Mouse (Mus musculus) frontal cortex, postnatal 25 days (tissue): ENCODE data around the gene Zbtb22.
A peak's percentile ranks its signal among the peaks of the same experiment; 100 is the strongest.
"Not testable (repeated sequence)": the region's sequence is repeated elsewhere in the genome, so short reads cannot be mapped to it uniquely, and the experiment has no call there.

ENCODE experiments used
- DNase-seq, 2 experiments: peaks; one replicate each; pipeline ENCODE4 v3.0.0; 2022; ENCODE audit warnings: low spot score in 2 of 2

Gene Zbtb22

DNA sequence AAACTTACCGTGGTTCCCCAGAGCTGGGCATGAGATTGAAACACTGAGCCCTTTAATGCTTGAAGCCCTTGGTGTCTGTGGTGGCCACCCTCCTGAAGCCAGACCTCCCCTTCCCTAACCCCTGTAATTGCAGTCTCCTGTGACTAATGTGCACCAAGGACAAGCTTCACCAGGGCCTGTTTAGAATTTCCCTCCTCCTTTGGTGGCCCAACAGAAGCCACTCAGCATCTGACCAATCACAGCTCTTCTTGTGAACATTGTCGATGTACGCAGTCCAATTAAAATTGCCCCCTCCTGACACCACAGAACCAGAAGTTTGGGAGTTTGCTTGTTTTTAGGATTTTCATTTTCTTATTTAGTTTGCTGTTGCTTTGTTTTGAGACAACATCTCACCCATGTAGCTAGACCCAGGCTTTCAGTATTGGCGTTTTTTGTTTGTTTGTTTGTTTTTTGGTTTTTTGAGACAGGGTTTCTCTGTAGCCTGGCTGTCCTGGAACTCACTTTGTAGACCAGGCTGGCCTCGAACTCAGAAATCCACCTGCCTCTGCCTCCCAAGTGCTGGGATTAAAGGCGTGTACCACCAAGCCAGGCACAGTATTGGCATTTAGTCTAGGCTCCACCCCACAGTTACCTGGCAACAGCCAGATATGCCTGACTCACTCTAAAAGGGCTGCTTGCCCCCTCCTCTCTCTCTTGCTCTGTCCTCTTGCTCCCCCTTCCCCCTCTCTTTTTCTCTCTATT lies 11.6 kb upstream of the Zbtb22 start:
- DNase-seq = not testable (repeated sequence)

DNA sequence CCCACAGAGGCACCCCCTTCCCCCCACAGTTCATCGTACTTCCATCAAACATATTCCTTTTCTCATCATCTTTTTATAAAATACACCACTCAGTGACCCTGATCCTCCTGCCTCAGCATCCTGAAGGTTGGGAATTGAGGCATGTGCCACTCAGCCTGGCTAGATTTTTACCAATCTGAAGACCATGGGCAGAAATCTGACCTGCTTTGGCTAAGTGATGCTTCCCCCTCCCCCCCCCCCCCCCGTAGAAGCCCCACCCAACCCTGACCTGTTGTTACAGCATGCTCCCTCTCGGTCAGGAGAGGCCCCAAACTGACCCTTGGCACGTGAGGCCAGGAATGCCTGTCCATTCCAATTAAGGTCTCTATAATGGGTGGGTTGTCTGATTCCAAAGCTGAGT lies 10.9 kb upstream of the Zbtb22 start, which contains the start of gene Platr17:
Gene Platr17, plus strand, starts transcription at position 301 of the 400 bp plus-strand sequence.
- not testable (repeated sequence) for DNase-seq

DNA sequence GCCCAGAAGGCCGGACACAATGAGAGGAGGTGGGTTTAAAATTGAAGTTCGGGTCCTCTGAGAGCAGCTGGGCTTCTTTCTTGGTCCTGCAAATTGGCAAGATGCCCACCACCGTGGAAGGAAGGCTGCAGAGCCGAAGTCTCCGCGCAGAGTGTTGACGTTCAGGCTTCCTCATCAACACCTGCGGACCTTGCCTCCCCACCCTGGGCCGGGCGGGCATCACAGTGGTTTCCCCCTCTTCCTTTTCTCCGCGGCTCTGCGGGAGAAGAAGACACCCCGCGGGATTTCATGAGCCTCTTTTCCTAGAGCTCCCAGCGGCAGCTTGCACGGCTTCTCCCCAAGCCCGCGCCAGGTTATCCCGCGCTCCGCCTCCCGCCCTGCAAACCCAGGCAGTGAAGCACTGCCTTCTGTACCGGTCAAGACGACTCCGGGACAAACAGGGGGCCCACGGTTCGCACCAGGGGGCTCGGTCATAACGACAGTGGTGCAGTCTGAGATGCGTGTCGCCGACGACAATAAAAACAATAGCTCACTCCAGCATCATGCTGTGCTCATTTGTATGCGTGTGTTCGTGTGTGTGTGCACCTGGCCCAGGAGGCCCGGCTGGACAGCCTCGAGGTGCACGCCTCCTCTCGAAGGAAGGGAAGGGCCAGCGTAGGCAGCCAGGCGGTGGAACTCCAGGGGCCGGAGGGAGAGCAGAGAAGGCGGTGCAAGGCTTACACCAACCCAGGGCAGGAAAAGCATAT lies 7.2 kb upstream of the Zbtb22 start:
- peak in 1 of 2 experiments; percentile 50 for DNase-seq

DNA sequence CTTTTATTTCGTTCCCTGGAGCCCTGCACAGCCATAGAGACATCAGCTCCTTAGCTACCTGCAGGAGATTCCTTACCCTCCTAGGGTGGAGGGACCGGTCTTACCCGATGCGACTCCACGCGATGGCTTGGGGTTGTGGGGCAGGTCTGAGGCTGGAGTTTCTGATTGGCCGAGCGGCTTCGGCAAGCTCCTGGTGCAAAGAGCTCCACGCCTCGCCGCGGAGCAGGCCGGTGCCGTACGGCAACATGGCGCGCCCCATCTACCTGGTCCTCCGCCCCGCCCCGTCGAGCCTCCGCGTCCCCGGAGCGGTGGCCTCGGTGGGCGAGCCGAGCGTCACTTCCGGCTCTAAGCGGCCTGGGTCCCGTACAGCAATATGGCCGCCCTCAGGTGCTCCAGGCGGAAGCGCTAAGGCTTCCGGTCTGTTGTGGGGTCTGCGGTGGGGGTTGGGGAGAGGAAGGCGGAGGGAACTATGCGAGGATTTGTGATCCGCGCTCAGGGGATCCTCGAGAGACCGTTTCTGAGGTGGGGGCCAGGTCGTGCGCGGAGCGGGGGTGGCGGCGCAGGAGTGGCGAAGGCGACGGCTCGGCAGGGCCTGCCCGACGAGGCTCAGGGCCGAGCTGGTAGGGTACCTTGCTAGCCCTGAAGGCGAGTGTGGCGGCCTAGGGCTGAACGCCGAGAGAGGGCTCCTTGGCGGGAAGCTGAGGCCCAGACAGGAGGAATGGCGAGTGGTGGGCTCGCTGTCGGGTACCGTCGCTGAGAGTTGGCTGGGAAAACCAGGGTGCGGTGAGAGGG lies 6.4 kb upstream of the Zbtb22 start, which contains the start of gene Daxx:
Gene Daxx, plus strand, starts transcription at position 338 of the 792 bp plus-strand sequence.
- peak; percentile 94 to 98 for DNase-seq

DNA sequence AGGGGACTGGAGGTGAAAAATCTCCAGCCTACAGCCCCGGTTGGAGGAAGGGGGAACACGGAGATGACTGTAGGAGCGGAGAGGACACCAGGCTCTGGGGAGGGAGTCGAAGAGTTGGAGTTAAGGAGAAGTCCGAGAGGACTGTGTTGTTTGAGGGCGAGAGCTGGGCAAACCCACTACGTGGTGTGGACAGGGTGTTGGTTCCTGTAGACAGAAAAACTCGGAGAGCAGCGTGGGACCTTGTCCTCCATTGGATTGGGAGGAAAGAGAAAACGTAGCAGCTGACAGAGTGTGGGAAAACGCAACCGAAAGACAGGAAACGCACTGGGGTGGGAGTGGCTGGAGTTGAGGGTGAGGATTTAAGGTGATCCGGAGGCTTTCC lies 5.8 kb upstream of the Zbtb22 start:
- DNase-seq = no peak

DNA sequence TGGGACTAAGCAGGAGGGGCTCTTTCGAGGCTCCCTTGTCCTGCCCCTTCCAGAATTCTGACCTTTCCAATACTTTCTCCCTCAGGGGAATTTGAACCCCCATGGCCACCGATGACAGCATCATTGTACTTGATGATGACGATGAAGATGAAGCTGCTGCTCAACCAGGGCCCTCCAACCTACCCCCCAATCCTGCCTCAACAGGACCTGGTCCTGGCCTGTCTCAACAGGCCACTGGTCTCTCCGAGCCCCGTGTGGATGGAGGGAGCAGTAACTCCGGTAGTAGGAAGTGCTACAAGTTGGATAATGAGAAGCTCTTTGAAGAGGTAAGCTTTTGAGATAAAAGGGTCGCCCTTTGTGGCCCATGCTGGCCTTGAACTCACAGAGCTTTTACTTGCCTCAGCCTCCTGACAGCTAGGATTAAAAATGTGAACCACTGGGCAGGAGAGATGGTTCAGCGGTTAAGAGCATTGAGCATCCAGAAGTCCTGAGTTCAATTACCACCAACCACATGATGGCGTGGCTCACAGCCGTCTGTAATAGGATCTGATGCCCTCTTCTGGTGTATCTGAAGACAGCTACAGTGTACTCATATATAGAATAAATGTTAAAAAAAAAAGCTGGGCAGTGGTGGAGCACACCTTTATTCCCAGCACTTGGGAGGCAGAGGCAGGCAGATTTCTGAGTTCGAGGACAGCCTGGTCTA lies 5.2 kb upstream of the Zbtb22 start:
- no peak for DNase-seq

DNA sequence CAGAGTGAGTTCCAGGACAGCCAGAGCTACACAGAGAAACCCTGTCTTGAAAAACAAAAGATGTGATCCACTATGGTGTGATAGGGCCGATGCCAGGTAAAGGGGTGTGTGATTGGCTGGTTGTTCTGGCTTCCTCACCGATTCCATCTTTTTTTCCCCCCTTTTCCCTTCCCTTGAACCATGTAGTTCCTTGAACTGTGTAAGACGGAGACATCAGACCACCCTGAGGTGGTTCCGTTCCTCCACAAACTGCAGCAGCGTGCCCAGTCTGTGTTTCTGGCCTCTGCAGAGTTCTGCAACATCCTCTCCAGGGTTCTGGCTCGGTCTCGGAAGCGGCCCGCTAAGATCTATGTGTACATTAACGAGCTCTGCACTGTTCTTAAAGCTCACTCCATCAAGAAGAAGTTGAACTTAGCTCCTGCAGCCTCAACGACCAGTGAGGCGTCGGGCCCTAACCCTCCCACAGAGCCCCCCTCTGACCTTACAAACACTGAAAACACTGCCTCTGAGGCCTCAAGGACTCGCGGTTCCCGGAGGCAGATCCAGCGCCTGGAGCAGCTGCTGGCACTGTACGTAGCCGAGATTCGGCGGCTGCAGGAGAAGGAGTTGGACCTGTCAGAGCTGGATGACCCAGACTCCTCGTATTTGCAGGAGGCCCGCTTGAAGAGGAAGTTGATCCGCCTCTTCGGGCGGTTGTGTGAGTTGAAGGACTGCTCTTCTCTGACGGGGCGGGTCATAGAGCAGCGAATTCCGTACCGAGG lies 4.5 kb upstream of the Zbtb22 start:
- no peak for DNase-seq

DNA sequence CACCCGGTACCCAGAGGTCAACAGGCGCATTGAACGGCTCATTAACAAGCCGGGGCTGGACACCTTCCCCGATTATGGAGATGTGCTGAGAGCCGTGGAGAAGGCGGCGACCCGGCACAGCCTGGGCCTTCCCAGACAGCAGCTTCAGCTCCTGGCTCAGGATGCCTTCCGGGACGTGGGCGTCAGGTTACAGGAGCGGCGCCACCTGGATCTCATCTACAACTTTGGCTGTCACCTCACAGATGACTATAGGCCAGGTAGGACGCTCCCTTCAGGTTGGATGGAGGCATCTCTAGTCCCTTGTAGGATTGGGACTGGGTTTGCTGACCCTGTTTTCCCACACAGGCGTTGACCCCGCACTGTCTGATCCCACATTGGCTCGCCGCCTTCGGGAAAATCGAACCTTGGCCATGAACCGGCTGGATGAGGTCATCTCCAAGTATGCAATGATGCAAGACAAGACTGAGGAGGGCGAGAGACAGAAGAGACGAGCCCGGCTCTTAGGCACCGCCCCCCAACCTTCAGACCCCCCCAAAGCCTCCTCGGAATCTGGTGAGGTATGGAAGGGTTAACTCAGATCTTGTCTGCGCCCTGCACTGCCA lies 3.8 kb upstream of the Zbtb22 start:
- DNase-seq = no peak

DNA sequence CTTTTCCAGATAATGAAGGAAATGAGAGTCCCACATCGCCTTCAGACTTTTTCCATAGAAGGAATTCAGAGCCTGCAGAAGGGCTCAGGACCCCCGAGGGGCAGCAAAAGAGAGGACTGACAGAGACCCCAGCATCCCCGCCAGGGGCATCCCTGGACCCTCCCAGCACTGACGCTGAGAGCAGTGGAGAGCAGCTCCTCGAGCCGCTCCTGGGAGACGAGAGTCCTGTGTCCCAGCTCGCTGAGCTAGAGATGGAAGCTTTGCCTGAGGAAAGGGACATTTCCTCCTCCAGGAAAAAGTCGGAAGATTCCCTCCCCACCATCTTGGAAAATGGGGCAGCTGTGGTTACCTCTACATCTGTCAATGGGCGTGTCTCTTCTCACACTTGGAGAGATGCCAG lies 2.4 kb upstream of the Zbtb22 start:
- DNase-seq = no peak

DNA sequence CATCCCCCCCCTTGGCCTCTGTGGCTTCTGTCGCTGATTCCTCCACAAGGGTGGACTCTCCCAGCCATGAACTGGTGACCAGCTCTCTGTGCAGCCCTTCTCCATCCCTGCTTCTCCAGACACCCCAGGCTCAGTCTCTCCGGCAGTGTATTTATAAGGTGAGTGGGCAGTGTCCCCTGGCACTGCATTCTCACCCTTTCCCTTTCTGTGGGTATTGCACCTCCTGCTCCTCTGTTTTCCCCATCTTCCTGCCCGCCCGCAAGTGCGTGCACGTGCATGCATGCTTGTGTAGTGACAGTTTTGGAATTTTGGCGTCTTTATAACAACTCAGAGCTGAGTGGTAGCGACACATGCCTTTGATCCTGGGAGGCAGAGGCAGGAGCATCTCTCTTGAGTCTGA lies 1.8 kb upstream of the Zbtb22 start:
- DNase-seq = no peak

DNA sequence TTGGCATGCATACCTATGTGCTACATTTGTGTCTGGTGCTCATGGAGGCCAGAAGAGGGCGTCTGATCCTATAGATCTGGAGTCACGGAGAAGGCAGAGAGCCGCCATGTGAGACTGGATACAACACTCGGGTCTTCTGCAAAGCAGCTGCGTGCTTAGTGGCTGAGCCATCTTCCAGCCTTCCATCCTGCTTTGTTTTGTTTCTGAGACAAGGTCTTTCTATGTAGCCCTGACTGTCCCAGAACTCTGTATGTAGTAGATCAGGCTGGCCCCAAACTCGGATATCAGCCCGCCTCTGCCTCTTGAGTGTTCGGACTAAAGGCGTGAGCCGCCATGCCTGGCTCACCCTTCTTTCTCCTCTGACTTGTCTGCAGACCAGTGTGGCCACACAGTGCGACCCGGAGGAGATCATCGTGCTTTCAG lies 724 bp upstream of the Zbtb22 start:
- no peak for DNase-seq

DNA sequence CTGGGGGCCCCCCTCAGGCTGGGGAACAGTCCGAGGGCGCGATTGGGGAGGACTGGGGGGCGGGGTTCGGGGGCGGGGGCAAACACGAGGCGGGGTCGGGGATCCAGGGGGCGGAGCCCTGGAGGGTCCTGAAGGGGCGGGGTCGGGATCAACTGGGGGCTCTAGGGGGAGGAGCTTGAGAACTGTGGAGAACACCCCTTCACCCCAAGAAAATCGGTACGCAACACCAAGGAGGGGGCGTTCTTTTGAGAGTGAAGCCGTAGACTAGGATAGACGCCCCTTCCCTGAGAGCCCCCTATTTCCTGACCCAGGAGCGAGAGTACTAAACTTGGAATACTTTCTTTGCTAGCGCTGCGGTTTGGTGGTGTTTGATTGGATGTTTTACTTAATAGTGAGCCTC lies 590 bp downstream of the Zbtb22 start:
- DNase-seq = no peak

DNA sequence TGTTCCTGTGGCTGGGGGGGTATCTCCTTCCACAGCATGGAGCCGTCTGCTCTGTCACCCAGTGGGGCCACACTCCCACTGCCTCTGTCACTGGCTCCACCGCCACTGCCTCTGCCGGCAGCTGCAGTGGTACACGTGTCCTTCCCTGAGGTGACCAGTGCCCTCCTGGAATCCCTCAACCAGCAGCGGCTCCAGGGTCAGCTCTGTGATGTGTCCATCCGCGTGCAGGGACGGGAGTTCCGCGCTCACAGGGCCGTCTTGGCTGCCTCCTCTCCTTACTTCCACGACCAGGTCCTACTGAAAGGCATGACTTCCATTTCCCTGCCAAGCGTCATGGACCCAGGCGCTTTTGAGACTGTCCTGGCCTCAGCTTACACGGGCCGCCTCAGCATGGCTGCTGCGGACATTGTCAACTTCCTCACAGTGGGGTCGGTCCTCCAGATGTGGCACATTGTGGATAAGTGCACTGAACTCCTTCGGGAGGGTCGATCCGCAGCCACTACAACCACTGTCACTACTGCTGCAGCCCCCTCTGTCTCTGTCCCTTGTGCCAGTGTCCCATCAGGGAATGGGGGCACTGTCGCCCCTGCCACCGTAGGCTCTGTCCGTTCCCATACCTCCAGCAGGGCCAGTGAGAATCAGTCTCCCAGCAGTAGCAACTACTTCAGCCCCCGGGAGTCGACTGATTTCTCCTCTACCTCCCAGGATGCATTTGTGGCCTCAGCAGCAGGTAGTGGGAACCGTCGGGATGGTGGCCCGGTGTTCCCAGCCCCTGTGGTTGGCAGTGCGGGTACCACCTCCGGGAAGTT lies 1.3 kb downstream of the Zbtb22 start:
- DNase-seq = no peak

DNA sequence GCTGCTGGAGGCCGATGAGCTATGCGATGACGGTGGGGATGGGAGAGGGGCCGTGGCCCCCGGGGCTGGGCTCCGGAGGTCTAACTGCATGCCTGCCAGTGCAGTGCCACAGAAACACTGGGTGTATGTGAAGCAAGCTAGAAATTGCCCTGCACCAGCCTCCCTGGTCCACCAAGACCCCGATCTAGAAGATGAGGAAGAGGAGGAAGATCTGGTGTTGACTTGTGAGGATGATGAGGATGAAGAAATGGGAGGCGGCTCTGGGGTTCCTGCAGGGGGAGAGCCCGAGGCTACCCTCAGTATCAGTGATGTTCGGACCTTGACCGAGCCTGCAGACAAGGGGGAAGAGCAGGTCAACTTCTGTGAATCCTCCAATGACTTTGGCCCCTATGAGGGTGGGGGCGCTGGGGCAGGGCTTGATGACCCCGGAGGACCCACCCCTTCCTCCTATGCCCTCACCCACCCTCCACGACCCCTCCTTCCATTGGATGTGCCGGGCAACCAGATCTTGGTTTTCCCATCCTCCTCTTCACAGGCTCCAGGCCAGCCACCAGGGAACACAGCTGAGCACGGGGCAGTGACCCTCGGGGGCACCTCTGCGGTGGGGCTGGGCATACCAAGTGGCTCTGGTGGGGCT lies 2.1 kb downstream of the Zbtb22 start:
- no peak for DNase-seq

DNA sequence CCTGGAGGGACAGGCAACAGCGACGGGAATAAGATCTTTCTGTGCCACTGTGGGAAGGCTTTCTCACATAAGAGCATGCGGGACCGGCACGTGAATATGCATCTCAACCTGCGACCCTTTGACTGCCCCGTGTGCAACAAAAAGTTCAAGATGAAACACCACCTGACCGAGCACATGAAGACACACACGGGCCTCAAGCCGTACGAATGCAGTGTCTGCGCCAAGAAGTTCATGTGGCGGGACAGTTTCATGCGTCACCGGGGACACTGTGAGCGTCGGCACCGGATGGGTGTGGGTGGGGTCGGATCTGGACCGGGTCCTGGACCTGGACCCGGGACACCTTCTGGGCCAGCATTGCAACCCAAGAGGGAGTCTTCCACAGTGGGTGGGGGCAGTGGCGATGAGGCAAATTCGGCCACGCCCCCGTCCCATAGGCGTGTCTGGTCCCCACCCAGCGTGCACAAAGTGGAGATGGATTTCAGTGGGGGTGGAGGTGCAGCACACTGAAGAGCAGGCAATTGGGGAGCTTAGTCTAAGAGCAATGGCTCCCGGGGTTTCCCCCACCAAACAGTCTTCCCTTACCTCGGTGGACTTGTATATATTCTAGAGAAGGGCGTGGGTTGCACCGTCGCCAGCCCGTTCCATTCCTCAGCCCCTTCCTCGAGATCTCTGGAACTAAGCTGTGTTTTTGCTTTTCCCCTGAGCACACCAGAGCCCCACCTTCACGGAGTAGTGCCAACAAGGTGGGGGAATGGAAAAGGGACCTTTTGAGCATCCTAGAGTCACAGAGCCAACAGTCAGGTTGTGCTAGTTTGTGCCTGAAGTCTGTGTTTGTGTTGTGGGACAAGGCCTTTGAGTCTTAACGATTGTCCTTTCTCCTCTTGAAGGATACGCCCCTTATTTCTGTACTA lies 2.8 kb downstream of the Zbtb22 start:
- peak in 1 of 2 experiments; percentile 2 for DNase-seq

DNA sequence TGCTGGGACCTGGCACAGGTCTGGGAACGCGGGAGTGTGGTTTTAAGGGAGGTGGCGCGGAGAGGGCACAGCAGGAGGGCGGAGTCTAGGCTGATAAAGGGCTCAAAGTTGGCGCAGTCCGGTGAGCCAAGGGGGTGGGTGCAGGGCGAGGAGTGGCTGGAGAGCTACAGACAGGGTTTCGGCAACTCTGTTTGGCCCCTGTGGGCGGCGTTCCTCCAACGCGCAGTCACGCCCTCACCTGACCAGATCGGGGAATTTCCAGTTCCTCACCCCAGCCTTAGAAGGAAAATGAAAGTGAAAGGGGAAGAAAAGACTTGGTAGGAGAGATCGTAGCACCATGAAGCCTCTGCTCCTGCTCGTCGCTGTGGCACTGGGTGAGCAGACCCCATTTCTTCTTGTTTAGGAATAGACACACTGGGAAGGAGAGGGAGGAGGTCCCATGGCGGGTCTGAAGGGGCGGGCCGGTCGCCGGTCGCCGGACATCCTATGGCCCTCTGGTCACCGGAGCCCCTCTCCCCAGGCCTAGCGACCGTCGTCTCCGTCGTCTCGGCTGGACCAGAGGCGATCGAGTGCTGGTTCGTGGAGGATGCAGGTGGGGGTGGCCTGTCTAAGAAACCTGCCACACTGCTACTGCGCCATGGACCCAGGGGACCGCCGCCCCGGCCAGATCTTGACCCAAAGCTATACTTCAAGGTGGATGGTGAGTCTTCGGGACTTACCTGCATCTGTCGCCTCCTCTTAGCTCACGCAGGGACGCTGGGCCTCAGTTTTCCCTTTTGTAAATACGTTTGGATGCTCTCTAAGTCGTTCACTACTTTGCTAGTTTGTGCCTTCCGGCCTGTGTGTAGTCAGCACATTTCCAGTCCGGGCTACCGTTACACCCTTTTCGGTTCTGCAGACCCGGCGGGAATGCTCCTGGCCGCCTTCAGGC lies 3.9 kb downstream of the Zbtb22 start:
- no peak for DNase-seq
